Mouse (Mus musculus) spleen, postnatal 4 days (tissue): ENCODE measurements around the gene Fam78a.
A peak's percentile ranks its signal among the peaks of the same experiment; 100 is the strongest.

Source experiments
- DNase-seq, 2 experiments: peaks; one replicate each; pipeline ENCODE4 v3.0.0; 2022; ENCODE audit warnings: low spot score in 2 of 2

Fam78a gene

GRCm38 (mm10) chr2:32084111-32084871 is at the start of gene Fam78a:
Gene Fam78a (minus strand): TSS chr2:32084857.
- peak; percentile 67 to 82 for DNase-seq

DNA sequence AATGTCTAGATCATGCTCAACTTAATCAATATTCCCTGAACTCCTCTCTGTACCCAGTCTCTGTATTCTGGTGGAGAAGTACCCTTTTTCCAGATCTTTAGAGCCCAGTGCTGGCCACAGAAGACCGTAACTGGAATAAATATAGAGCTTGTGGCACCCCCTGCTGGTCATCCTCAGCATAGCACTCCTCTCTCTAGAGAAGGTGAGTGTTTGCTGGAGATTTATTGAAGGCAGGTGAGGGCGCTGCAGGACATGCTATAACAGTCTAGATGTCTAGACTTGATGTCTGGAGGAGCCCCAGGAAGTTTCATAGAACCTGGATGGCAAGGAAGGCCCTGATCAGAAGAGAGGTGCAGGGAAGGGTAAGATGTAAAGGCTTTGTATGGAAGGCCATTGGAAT is 49.4 kb upstream of the Fam78a start:
- peak; percentile 90 to 97 for DNase-seq

DNA sequence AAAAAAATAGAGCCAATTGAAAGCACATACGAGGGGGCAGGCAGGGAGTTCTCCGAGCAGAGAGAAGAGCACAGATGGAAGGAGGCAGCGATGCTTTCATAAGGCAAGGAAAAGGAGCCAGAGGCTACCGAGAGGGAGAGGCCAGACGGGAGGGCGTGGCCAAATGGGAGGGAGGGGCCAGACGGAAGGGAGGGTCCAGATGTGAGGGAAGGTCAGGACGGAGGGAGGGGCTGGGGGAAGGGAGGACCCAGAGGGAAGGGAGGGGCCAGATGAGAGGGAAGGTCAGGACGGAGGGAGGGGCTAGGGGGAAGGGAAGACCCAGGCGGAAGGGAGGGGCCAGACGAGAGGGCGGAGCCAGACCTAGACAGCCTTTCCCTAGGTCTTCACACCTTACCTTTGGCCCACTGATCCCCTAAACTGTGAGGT is 47.9 kb upstream of the Fam78a start:
- peak; percentile 91 to 92 for DNase-seq

- no peak for DNase-seq
These were observed 47.4 kb upstream of the Fam78a start for GRCm38 (mm10) chr2:32131866-32132566.

DNA sequence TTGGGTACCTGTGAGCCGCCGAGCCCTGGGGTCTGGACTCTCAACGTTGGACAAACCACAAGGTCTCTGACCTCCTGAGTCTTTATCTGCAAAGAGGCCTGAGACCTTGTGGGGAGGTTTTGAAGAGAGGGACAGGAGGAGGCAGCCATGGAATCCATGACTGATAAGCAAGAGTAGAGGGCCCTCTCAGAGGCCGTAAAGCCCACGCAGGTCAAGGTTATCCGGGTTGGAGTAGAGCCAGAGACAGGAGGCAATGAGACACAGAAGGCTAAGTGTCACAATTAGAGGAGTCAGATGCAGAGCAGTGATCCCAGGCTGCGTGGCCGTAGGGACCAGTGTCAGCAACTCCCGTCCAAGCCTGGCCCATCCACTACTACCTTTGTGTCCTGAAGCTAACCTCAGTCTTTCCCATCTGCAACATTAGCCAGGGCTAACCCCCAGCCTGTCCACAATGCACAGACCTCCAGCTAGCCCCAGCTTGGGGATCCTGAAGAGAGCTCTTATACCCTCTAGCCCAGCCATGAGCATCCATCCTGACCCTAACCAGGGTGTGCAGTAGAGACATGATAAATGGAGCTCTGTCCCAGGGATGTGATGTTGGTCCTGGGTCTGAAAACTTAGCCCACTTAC is 46.7 kb upstream of the Fam78a start:
- no peak for DNase-seq

- peak; percentile 79 to 82 for DNase-seq
These were observed 45.8 kb upstream of the Fam78a start for GRCm38 (mm10) chr2:32130435-32130834.

DNA sequence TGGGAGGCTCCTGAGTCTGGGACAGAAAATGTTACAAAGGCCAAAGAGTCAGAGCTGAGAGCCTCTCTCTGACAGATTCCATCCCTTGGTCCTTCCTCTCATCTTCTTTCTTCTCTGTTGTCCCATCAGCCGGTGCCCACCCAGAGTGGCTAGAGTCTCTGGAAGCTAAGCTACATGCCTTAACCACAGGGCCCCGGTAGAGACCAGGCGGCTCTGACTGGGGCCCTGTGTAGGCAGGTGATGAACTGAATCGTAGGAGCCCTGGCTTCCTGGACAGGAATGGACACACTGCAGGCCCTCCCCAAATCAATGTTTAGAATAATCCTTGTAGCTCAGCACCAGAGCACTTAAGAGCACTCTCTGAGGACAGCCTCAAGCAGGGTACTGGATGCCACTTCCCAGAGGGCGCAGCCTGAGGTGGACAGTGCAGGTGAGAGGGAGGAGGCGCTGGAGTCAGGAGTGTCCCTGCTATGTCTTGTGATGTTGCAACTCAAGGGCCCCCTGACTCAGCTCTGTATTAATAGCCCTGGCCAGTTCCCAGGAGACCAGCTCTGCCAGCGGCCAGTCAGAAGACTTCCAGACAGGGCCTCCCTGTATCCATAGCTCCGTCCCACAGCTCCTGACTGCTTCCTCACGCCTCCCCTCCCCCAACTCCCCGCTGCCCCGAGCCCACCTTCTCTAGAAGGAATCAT is 44.9 kb upstream of the Fam78a start:
- DNase-seq, result peak in 1 of 2 experiments; percentile 69

DNA sequence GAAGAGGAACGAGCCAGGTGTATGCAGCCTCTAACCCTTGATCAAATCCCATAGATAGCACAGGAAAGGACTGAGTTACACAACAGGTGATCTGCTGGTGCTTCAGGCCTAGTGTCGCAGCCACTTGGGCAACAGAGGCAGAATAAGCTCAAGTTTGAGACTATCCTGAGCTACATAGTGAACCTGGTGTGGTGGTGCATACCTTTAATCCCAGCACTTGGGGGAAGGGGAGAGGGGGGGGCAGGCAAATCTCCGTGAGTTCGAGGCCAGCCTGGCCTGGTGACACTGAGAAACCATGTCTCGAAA is 43.8 kb upstream of the Fam78a start:
- peak in 1 of 2 experiments; percentile 75 for DNase-seq

GRCm38 (mm10) chr2:32127653-32128535 is 43.2 kb upstream of the Fam78a start:
- DNase-seq, result peak; percentile 87 to 89

- no peak for DNase-seq
These were observed 37.1 kb upstream of the Fam78a start for GRCm38 (mm10) chr2:32121785-32122184.

DNA sequence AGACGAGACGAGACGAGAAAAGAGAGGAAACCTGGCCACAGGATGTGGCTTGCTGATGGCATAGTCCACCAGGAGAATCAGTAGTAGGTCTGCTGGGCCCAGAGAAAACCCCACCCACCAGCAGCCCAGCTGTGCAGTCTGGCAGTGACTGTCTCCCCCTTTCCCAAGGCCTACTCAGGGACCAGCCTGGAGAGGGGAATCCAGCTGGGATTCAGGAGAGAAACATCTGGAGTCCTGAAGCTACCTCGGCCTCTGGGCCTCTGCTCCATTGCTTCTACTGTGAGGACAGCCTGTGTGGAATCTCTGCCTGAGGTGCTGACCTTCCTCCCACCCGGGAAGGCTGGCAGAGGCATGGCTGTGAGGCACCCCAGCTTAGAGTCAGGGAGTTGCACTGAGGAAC is 36.5 kb upstream of the Fam78a start:
- peak in 1 of 2 experiments; percentile 66 for DNase-seq

DNA sequence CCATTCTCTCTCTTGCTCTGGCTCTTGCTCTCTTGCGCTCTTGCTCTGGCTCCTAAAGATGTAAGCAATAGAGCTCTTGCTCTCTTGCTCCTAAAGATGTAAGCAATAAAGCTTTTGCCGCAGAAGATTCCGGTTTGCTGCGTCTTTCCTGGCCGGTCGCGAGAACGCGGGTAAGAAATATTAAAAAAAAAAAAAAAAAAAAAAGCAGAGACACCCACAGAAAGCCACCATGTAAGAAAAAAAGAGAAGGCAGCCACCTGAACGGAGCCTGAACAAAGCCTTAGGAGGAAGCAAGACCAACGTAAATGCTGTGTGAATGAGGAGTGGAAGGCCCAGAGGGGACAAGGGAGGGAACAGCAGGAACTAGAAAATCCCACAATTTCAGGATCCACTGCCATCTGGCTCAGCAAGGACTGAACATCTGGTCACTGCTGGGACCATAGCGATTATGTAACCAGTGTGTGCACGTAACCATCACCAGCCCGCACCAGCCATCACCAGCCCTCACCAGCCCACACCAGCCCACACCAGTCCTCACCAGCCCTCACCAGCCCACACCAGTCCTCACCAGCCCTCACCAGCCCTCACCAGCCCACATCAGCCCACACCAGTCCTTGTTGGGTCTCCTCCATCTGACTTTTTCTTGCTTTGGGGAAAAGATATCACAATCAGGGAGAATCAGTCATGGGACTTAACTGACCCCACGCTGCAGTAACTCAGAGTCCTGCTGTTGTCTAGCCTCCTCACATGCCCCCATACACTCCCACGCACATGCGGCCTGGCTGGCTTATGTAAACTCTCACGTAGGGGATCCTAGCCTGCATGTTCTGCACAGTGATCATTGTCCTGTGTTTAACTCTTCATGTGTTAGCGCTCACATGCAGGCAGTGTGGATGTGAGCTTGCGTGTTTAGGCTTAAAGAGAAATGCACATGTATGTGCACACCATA is 35.4 kb upstream of the Fam78a start:
- peak in 1 of 2 experiments; percentile 61 for DNase-seq

DNA sequence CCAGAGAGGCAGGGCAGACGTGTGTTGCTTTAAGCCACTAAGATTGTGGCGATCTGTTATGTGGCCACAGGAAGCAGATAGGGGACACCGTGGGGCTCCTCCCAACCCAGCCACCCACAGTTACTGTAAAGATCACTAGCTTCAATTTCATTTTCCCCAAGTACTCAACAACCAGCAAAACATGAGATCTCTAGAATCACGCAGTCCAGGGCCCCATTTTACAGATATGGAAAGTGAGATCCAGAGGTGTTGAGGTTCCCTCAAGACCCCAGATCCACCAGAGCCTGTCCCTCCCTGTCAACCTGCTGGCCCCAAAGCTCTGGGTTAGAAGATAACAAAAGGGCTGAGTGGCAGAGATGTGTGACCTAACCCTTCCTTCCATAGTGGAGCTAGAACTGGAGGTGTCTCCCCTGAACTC is 31.2 kb upstream of the Fam78a start:
- DNase-seq, result peak; percentile 34 to 66

DNA sequence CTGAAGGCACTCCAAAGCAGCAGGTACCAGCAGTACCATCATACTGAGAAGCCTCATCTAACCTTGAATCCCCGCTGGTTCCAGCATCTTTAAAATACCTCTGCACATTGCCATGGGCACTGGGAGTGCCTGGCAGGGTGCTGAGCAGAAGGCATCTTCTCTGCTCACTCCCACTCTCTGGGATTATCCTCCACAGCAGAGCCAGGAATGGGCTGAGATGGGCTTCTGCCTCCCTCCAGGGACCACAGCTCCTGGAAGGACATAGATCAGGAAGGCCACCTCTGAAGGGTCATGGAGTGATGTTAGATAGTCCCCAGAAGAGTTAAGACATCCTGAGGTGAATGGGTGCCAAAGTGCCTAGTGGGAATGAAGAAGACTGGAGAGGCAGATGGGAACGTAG is 27.9 kb upstream of the Fam78a start:
- DNase-seq, result no peak

- no peak for DNase-seq
These were observed 26.6 kb upstream of the Fam78a start for GRCm38 (mm10) chr2:32111268-32111667.

DNA sequence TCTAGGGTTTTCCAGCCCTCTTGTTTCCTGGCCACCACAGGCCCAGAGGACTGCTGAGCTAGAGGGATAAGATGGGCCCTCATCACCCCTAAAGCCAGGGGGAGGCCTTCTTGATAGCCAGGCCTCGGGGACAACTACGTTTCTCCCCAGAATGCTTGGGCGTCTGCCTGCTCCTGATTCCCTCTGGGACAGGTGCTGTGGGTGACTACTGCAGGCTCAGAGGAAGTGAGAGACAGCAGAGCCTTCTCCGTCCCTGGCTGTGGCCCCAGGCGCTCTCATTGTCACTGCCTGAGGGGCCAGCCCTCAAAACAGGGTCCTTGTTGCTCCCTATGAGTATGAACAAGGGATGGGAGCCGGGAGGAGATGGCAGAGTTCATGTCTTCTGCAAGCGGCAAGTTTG is 21.3 kb upstream of the Fam78a start:
- peak in 1 of 2 experiments; percentile 60 for DNase-seq

DNA sequence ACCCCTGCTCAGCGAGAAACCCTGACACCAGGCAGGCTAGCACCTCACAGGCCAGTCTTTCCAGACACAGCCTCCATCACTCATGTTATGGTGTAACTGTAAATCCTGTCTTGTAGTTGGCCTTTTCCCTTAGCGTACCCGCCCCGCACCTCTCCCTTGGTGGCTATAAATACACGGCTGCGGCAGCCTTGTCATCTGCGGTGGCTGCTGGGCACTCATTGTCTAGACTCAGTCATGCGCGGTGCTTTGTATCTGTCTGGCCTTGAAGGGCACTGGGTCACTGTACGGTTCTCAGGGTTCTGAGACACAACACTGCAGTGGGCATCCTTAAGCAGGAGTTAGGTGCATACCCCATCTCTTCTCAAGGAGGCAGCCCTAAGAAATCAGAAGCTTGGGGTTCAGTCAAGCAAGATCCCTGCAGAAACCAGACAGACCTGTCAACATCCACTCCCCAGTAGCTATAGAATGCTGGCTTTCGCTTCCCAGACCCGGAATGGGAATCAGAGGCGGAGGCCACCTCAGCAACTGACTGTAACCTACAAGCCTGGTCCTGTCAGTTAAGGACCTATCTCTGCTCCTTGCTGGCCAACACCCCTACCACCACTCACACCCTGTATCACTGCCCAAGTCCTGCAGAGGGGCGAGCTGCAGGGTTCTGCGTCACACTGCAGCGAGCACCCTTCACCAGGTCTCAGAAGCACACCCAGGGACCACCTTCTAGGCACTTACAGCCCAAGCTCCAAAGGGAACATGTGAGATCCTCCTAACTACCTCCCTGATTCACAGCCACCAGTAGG is 20.7 kb upstream of the Fam78a start:
- no peak for DNase-seq

GRCm38 (mm10) chr2:32104122-32104521 is 19.5 kb upstream of the Fam78a start:
- no peak for DNase-seq

DNA sequence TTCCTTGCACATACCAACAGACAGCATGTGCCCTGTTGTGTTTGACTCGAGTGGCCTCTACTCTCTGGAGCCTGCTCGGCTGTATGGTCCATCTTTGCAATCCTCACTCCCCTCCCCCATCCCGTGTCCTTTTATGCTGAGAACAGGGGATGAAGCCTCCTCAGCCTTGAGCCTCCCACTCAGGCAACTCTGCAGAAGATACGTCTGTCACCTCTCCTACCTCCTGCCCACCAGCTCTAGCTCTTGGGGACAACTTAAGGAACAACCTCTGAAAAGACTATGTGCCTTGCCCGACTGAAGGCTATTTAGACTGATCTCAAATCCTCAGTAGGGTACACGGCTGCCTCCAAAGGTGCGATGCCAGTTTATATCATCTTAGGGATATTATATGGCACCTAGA is 18.9 kb upstream of the Fam78a start:
- DNase-seq, result no peak
